Mouse (Mus musculus) neural tube, embryonic 14.5 days (tissue): ENCODE results near the gene Alg12. TPM values are rescaled to one million over a fixed set of nuclear protein-coding genes. Genes with fewer than 3 reads are reported as not detected.

Source experiments
- ATAC-seq: fragments of 200-750 bp; cut with Nextera tagmentation; 2 replicates; pipeline ENCODE4 v1.8.0; 2017; ENCODE audit warnings: low read depth, mild to moderate bottlenecking, moderate TSS enrichment, moderate library complexity
- H3K27ac ChIP-seq: fragments of 300-500 bp; sonication (generic); 2 replicates; pipeline ENCODE4 v1.5.1; 2014; ENCODE audit warnings: low read depth, mild to moderate bottlenecking, control low read depth, low read length, moderate library complexity, mixed read lengths
- H3K27me3 ChIP-seq: fragments of 300-500 bp; sonication (generic); 2 replicates; pipeline ENCODE4 v1.6.1; 2014; ENCODE audit warnings: low read length; ENCODE audit not compliant: control insufficient read depth, insufficient read depth
- H3K36me3 ChIP-seq: fragments of 300-500 bp; sonication (generic); 2 replicates; pipeline ENCODE4 v1.6.1; 2014; ENCODE audit warnings: low read length, mixed read lengths; ENCODE audit not compliant: control insufficient read depth, insufficient read depth
- H3K4me1 ChIP-seq: fragments of 300-500 bp; sonication (generic); 2 replicates; pipeline ENCODE4 v1.6.1; 2014; ENCODE audit warnings: low read length; ENCODE audit not compliant: control insufficient read depth, insufficient read depth
- H3K4me2 ChIP-seq: fragments of 300-500 bp; sonication (generic); 2 replicates; pipeline ENCODE4 v1.6.1; 2014; ENCODE audit warnings: mild to moderate bottlenecking, low read depth, low read length, control low read depth
- H3K4me3 ChIP-seq: fragments of 300-500 bp; sonication (generic); 2 replicates; pipeline ENCODE4 v1.5.1; 2014; ENCODE audit warnings: low read depth, low read length, control low read depth, mixed read lengths
- H3K9ac ChIP-seq: fragments of 300-500 bp; sonication (generic); replicated peaks from 2 replicates; pipeline ENCODE4 v1.6.1; 2014; ENCODE audit warnings: low read depth, mild to moderate bottlenecking, control low read depth, low read length, mixed read lengths
- H3K9me3 ChIP-seq: fragments of 300-500 bp; sonication (generic); 2 replicates; pipeline ENCODE4 v1.6.1; 2016; ENCODE audit warnings: low read length; ENCODE audit not compliant: control insufficient read depth
- WGBS: fragments of 180-500 bp; shearing (Covaris S2); extraction: QIAGEN DNeasy Blood & Tissue Kit; methylation state at CpG from one replicate; pipeline ENCODE4 v1.1.7; 2014; 5-methylcytosine and 5-hydroxymethylcytosine counted together
- polyA plus RNA-seq: library from polyadenylated mRNA; unstranded; fragments of >200 nt; fragmentation: Nextera tagmentation; extraction: Ambion mirVana; gene quantifications from 2 replicates; pipeline ENCODE4 v1.2.1, GENCODE M21; 2014

Gene Alg12
- polyA plus RNA-seq, 1 experiment from 2014 or later, result 8.1 TPM

- WGBS, result under 1% methylated on average over 36 of the region's 39 CpGs
- H3K4me2 ChIP-seq, result peak overlapping the region; percentile 60
- peaks cover 20% of the 10 kb centered on the region for H3K4me1 ChIP-seq
Observed at GRCm38 (mm10) chr15:88863695-88864231, 44.6 kb upstream of the Alg12 start.

GRCm38 (mm10) chr15:88862881-88863694, 44.0 kb upstream of the Alg12 start:
- Histone ChIP-seq H3K9ac (peak overlapping the region; percentile 81), H3K27ac (peak overlapping the region; percentile 98), H3K4me2 (peak overlapping the region; percentile 60), H3K36me3 (peaks cover 11% of the 10 kb centered on the region; the same call in 1 of the 2 replicates), H3K9me3 (no peaks in the 10 kb centered on the region), H3K4me3 (peak overlapping the region; percentile 98), H3K4me1 (peaks cover 20% of the 10 kb centered on the region), H3K27me3 (no peaks in the 10 kb centered on the region)
- under 1% methylated on average over 93 of the region's 98 CpGs for WGBS
- peak; percentile 3; the same call in 1 of the 2 replicates for ATAC-seq

More at GRCm38 (mm10) chr15:88863695-88864231, 44.6 kb upstream of the Alg12 start:
- H3K27me3 ChIP-seq, result no peaks in the 10 kb centered on the region
- peak overlapping the region; percentile 98 for H3K27ac ChIP-seq
- no peaks in the 10 kb centered on the region for H3K9me3 ChIP-seq
- H3K4me3 ChIP-seq, result peak overlapping the region; percentile 98
- ATAC-seq, result peak; percentile 72
- H3K36me3 ChIP-seq, result peaks cover 11% of the 10 kb centered on the region; the same call in 1 of the 2 replicates
- peak overlapping the region; percentile 81 for H3K9ac ChIP-seq

GRCm38 (mm10) chr15:88861772-88862622, 42.9 kb upstream of the Alg12 start, which contains the start of gene Pim3:
Gene Pim3 (plus strand): TSS chr15:88862186.
- WGBS, result under 1% methylated on average over 106 of the region's 107 CpGs
- peak; percentile 83 for ATAC-seq
- Histone ChIP-seq H3K9me3 (no peaks in the 10 kb centered on the region), H3K9ac (peak within 1 kb of the TSS; percentile 81), H3K27ac (peak within 1 kb of the TSS; percentile 98), H3K4me1 (peaks cover 20% of the 10 kb centered on the region), H3K4me2 (peak within 1 kb of the TSS; percentile 60), H3K36me3 (peaks cover 11% of the 10 kb centered on the region; the same call in 1 of the 2 replicates), H3K4me3 (peak within 1 kb of the TSS; percentile 98), H3K27me3 (no peaks in the 10 kb centered on the region)

GRCm38 (mm10) chr15:88860781-88861180, 41.7 kb upstream of the Alg12 start:
- ATAC-seq, result no peak

GRCm38 (mm10) chr15:88859206-88859970, 40.3 kb upstream of the Alg12 start:
- Histone ChIP-seq H3K27ac (no peak overlapping the region), H3K27me3 (no peaks in the 10 kb centered on the region), H3K9ac (no peak overlapping the region), H3K4me3 (no peak overlapping the region), H3K4me2 (no peak overlapping the region), H3K4me1 (peaks cover 11% of the 10 kb centered on the region), H3K9me3 (no peaks in the 10 kb centered on the region), H3K36me3 (peaks cover under 1% of the 10 kb centered on the region; the same call in 1 of the 2 replicates)
- WGBS, result 64% methylated on average over 8 of the region's 8 CpGs
- no peak for ATAC-seq

More at GRCm38 (mm10) chr15:88860781-88861180, 41.7 kb upstream of the Alg12 start:
- H3K27me3 ChIP-seq, result no peaks in the 10 kb centered on the region
- H3K27ac ChIP-seq, result no peak overlapping the region
- no peak overlapping the region for H3K4me2 ChIP-seq
- no peaks in the 10 kb centered on the region for H3K9me3 ChIP-seq
- H3K4me3 ChIP-seq, result no peak overlapping the region
- 89% methylated on average over 3 of the region's 3 CpGs for WGBS
- H3K9ac ChIP-seq, result no peak overlapping the region
- H3K4me1 ChIP-seq, result peaks cover 20% of the 10 kb centered on the region
- peaks cover 11% of the 10 kb centered on the region; the same call in 1 of the 2 replicates for H3K36me3 ChIP-seq

GRCm38 (mm10) chr15:88858707-88859106, 39.6 kb upstream of the Alg12 start:
- H3K9ac ChIP-seq, result no peak overlapping the region
- H3K4me3 ChIP-seq, result no peak overlapping the region
- H3K27me3 ChIP-seq, result no peaks in the 10 kb centered on the region
- H3K4me1 ChIP-seq, result peaks cover 7% of the 10 kb centered on the region; the same call in 1 of the 2 replicates
- no peaks in the 10 kb centered on the region for H3K36me3 ChIP-seq
- H3K9me3 ChIP-seq, result no peaks in the 10 kb centered on the region
- H3K4me2 ChIP-seq, result no peak overlapping the region
- 70% methylated on average over 2 of the region's 2 CpGs for WGBS
- H3K27ac ChIP-seq, result no peak overlapping the region
- ATAC-seq, result no peak

GRCm38 (mm10) chr15:88858141-88858541, 39.0 kb upstream of the Alg12 start:
- Histone ChIP-seq H3K36me3 (no peaks in the 10 kb centered on the region), H3K9me3 (no peaks in the 10 kb centered on the region), H3K27me3 (no peaks in the 10 kb centered on the region), H3K9ac (no peak overlapping the region), H3K27ac (no peak overlapping the region), H3K4me1 (peaks cover 7% of the 10 kb centered on the region; the same call in 1 of the 2 replicates), H3K4me2 (no peak overlapping the region), H3K4me3 (no peak overlapping the region)
- no peak for ATAC-seq
- 97% methylated on average over 3 of the region's 3 CpGs for WGBS

GRCm38 (mm10) chr15:88857361-88857760, 38.2 kb upstream of the Alg12 start:
- no peak overlapping the region for H3K27ac ChIP-seq
- WGBS, result 93% methylated on average over 7 of the region's 7 CpGs
- no peaks in the 10 kb centered on the region for H3K36me3 ChIP-seq
- no peak for ATAC-seq
- H3K9ac ChIP-seq, result no peak overlapping the region
- no peak overlapping the region for H3K4me2 ChIP-seq
- no peaks in the 10 kb centered on the region for H3K27me3 ChIP-seq
- H3K9me3 ChIP-seq, result no peaks in the 10 kb centered on the region
- H3K4me1 ChIP-seq, result peaks cover 3% of the 10 kb centered on the region; the same call in 1 of the 2 replicates
- no peak overlapping the region for H3K4me3 ChIP-seq
